Mouse (Mus musculus): ENCODE measurements at regions not wholly inside any gene's neighbourhood (a gene's known extent, or its start where the extent isn't known, plus 50 kb on each side); places are given as distances from the start of the nearest gene placed in this dataset.
"Not testable (repeated sequence)": the region's sequence is repeated elsewhere in the genome, so short reads cannot be mapped to it uniquely, and the experiment has no call there.

- DNase-seq (ENCODE audit: extremely low spot score in 1 of 2, low spot score in 1 of 2): no peak
Measured at GRCm38 (mm10) chr13:85988633-85989032, 58.1 kb downstream of the Cox7c start.

GRCm38 (mm10) chr13:85982089-85982488, 64.6 kb downstream of the Cox7c start:
- DNase-seq (ENCODE audit: extremely low spot score in 1 of 2, low spot score in 1 of 2): no peak

- DNase-seq (ENCODE audit: extremely low spot score in 1 of 2, low spot score in 1 of 2): not testable (repeated sequence)
Measured at GRCm38 (mm10) chr13:85964005-85964404, 82.7 kb downstream of the Cox7c start.

- DNase-seq (ENCODE audit: extremely low spot score in 1 of 2, low spot score in 1 of 2): no peak
Measured at GRCm38 (mm10) chr13:85955284-85955683, 91.4 kb downstream of the Cox7c start.

GRCm38 (mm10) chr13:85952896-85953295, 93.8 kb downstream of the Cox7c start:
- no peak for DNase-seq (ENCODE audit: extremely low spot score in 1 of 2, low spot score in 1 of 2)

- DNase-seq (ENCODE audit: extremely low spot score in 1 of 2, low spot score in 1 of 2): no peak
Measured at GRCm38 (mm10) chr13:85926825-85927737, 119.6 kb downstream of the Cox7c start.

- no peak for DNase-seq (ENCODE audit: extremely low spot score in 1 of 2, low spot score in 1 of 2)
Measured at GRCm38 (mm10) chr13:85926323-85926722, 120.4 kb downstream of the Cox7c start.

- no peak for DNase-seq (ENCODE audit: extremely low spot score in 1 of 2, low spot score in 1 of 2)
Measured at GRCm38 (mm10) chr13:85922696-85923095, 124.0 kb downstream of the Cox7c start.

- DNase-seq (ENCODE audit: extremely low spot score in 1 of 2, low spot score in 1 of 2): no peak
Measured at GRCm38 (mm10) chr13:85901796-85902195, 144.9 kb downstream of the Cox7c start.

- no peak for DNase-seq (ENCODE audit: extremely low spot score in 1 of 2, low spot score in 1 of 2)
Measured at GRCm38 (mm10) chr13:85897656-85898055, 149.0 kb downstream of the Cox7c start.

GRCm38 (mm10) chr13:85895141-85895540, 151.6 kb downstream of the Cox7c start:
- no peak for DNase-seq (ENCODE audit: extremely low spot score in 1 of 2, low spot score in 1 of 2)

GRCm38 (mm10) chr13:85889846-85890245, 156.9 kb downstream of the Cox7c start:
- DNase-seq (ENCODE audit: extremely low spot score in 1 of 2, low spot score in 1 of 2): not testable (repeated sequence)

- DNase-seq (ENCODE audit: extremely low spot score in 1 of 2, low spot score in 1 of 2): no peak
Measured at GRCm38 (mm10) chr13:85882817-85883216, 163.9 kb downstream of the Cox7c start.

GRCm38 (mm10) chr13:85863745-85864144, 183.0 kb downstream of the Cox7c start:
- peak in 1 of 2 experiments; percentile 3 for DNase-seq (ENCODE audit: extremely low spot score in 1 of 2, low spot score in 1 of 2)

- DNase-seq (ENCODE audit: extremely low spot score in 1 of 2, low spot score in 1 of 2): no peak
Measured at GRCm38 (mm10) chr13:85848276-85848675, 198.4 kb downstream of the Cox7c start.

GRCm38 (mm10) chr13:85829894-85830293, 216.8 kb downstream of the Cox7c start:
- peak in 1 of 2 experiments; percentile 4 for DNase-seq (ENCODE audit: extremely low spot score in 1 of 2, low spot score in 1 of 2)
